Comparison of ENCODE assay signal across 12 mouse cellular contexts in genomic region chr7:142459299-142459691, GRCm38 (mm10). TPM values are rescaled to one million over a fixed set of nuclear protein-coding genes. Genes with fewer than 3 reads are reported as not detected.
A peak's percentile ranks its signal among the peaks of the same experiment; 100 is the strongest.
DNase-seq lines count a peak whose midpoint lies in the region; ATAC-seq and TF ChIP-seq lines count a peak whose summit lies in the region.
"Had no signal": no experiment of that assay in that cellular context is flagged by ENCODE, and none has a peak within 500 bp of the region (broad histone marks: within the 10 kb centered on the region; RNA-seq: fewer than 3 reads in every experiment).

No protein-coding gene starts in this region.

- no peak overlapping the region for H3K9ac ChIP-seq in lung, embryonic 14.5 days
- H3K9ac ChIP-seq in heart, embryonic 11.5 days (ENCODE audit: low read depth, low read length): no peak overlapping the region; the same call in 1 of the 2 replicates
- H3K9ac ChIP-seq in limb, embryonic 13.5 days: no peak overlapping the region
- H3K9ac ChIP-seq: neural tube, embryonic 13.5 days had no signal

- H3K27me3 ChIP-seq in cerebellum, adult 2 months (ENCODE audit: control insufficient read depth, insufficient read depth, low read length): no peaks in the 10 kb centered on the region
- no peaks in the 10 kb centered on the region for H3K27me3 ChIP-seq in lung, embryonic 14.5 days (ENCODE audit: insufficient read depth, low read length)
- no peaks in the 10 kb centered on the region for H3K27me3 ChIP-seq in heart, embryonic 11.5 days (ENCODE audit: control insufficient read depth, insufficient read depth, low read length)
- no peaks in the 10 kb centered on the region for H3K27me3 ChIP-seq in limb, embryonic 13.5 days
- H3K27me3 ChIP-seq: neural tube, embryonic 13.5 days had no signal

- TF ChIP-seq POLR2A in cerebellum, adult 2 months (IDR thresholded peaks at IDR 0.05; ENCODE audit: borderline replicate concordance, insufficient read depth, low read length): no peak

- H3K4me2 ChIP-seq in lung, embryonic 14.5 days: no peak overlapping the region
- H3K4me2 ChIP-seq in heart, embryonic 11.5 days: no peak overlapping the region
- H3K4me2 ChIP-seq in limb, embryonic 13.5 days (replicated peaks): no peak overlapping the region
- H3K4me2 ChIP-seq: neural tube, embryonic 13.5 days had no signal

- H3K4me3 ChIP-seq in cerebellum, adult 2 months (replicated peaks; ENCODE audit: insufficient read depth, low read depth, low read length): no peak overlapping the region
- H3K4me3 ChIP-seq in lung, embryonic 14.5 days (ENCODE audit: low read depth, low read length): no peak overlapping the region
- H3K4me3 ChIP-seq in heart, embryonic 11.5 days (ENCODE audit: low read depth, low read length): no peak overlapping the region
- H3K4me3 ChIP-seq in limb, embryonic 13.5 days: no peak overlapping the region
- H3K4me3 ChIP-seq: midbrain, embryonic 10.5 days; neural tube, embryonic 13.5 days had no signal

- H3K9me3 ChIP-seq in lung, embryonic 14.5 days (ENCODE audit: low read depth, low read length): no peaks in the 10 kb centered on the region
- H3K9me3 ChIP-seq in heart, embryonic 11.5 days (replicated peaks; ENCODE audit: control insufficient read depth, low read length): no peaks in the 10 kb centered on the region
- no peaks in the 10 kb centered on the region for H3K9me3 ChIP-seq in limb, embryonic 13.5 days
- H3K9me3 ChIP-seq: midbrain, embryonic 10.5 days; neural tube, embryonic 13.5 days had no signal

- peak; percentile 13 for DNase-seq in cerebellum, adult 11-12 months
- DNase-seq in cerebellum, adult 2 months: no peak
- DNase-seq in lung, embryonic 14.5 days: no peak
- no peak for DNase-seq in lung, postnatal 10 days
- no peak for DNase-seq in embryo, embryonic 11 days
- DNase-seq: adrenal gland, postnatal 10 days had no signal

- peaks cover 23% of the 10 kb centered on the region for H3K4me1 ChIP-seq in cerebellum, adult 2 months (ENCODE audit: control insufficient read depth, insufficient read depth, low read length)
- H3K4me1 ChIP-seq in lung, embryonic 14.5 days (ENCODE audit: insufficient read depth): peaks cover 35% of the 10 kb centered on the region
- H3K4me1 ChIP-seq in heart, embryonic 11.5 days (ENCODE audit: control insufficient read depth, insufficient read depth, low read length): peaks cover 72% of the 10 kb centered on the region
- peaks cover 54% of the 10 kb centered on the region for H3K4me1 ChIP-seq in limb, embryonic 13.5 days

- no peak for TF ChIP-seq CTCF in cerebellum, adult 2 months (IDR thresholded peaks at IDR 0.05; ENCODE audit: borderline replicate concordance, insufficient read depth, low read depth, low read length)
- TF ChIP-seq CTCF in lung, embryonic 14.5 days (IDR thresholded peaks at IDR 0.05; ENCODE audit: low read depth): no peak

- 99% methylated on average over 2 of the region's 2 CpGs for WGBS in cerebellum, adult 2 months
- 43% methylated on average over 2 of the region's 2 CpGs for WGBS in lung, embryonic 14.5 days
- 13% methylated on average over 2 of the region's 2 CpGs for WGBS in heart, embryonic 11.5 days (ENCODE audit: insufficient replicate concordance)
- 82% methylated on average over 2 of the region's 2 CpGs for WGBS in limb, embryonic 13.5 days

- ATAC-seq in lung, embryonic 14.5 days (ENCODE audit: insufficient read depth): no peak
- ATAC-seq in heart, embryonic 11.5 days (replicated peaks; ENCODE audit: insufficient number of reproducible peaks, low FRiP score, low TSS enrichment): peak; percentile 64
- ATAC-seq in limb, embryonic 13.5 days (ENCODE audit: low FRiP score, low read depth): no peak
- no peak for ATAC-seq in erythroblast, adult 5-6 weeks (replicated peaks; ENCODE audit: low FRiP score, poor library complexity, severe bottlenecking)

- no peak overlapping the region for H3K27ac ChIP-seq in cerebellum, adult 2 months (ENCODE audit: insufficient read depth, low read length)
- H3K27ac ChIP-seq in lung, embryonic 14.5 days (ENCODE audit: low read depth): peak overlapping the region; percentile 98
- H3K27ac ChIP-seq in heart, embryonic 11.5 days (ENCODE audit: low read depth, low read length): peak overlapping the region; percentile 98
- peak overlapping the region; percentile 94 for H3K27ac ChIP-seq in limb, embryonic 13.5 days
- H3K27ac ChIP-seq: neural tube, embryonic 13.5 days had no signal

- no peaks in the 10 kb centered on the region for H3K36me3 ChIP-seq in lung, embryonic 14.5 days (ENCODE audit: insufficient read depth)
- H3K36me3 ChIP-seq in heart, embryonic 11.5 days (ENCODE audit: control insufficient read depth, insufficient read depth, low read length): no peaks in the 10 kb centered on the region
- no peaks in the 10 kb centered on the region for H3K36me3 ChIP-seq in limb, embryonic 13.5 days
- H3K36me3 ChIP-seq: midbrain, embryonic 10.5 days; neural tube, embryonic 13.5 days had no signal

RNA-seq across cellular contexts. Expression of gene Lsp1, which starts 1.3 kb away (rescaled TPM):
- polyA plus RNA-seq in cerebellum, adult 2 months (2012; rRNA removed): 4.2 and 5.9 TPM in 2 replicates
- polyA plus RNA-seq in lung, embryonic 14.5 days (2014; fragmentation: Nextera tagmentation; extraction: Ambion mirVana): 98.0 and 99.6 TPM in 2 replicates
- polyA plus RNA-seq in heart, embryonic 11.5 days (2014; fragmentation: Nextera tagmentation; extraction: Ambion mirVana): 31.4 and 32.1 TPM in 2 replicates
- 46.3 and 49.8 TPM in 2 replicates for polyA plus RNA-seq in limb, embryonic 13.5 days (2015; fragmentation: Nextera tagmentation; extraction: Ambion mirVana)
- 119 and 155 TPM in 2 replicates for total RNA-seq in erythroblast, adult 5-6 weeks (2015; ENCODE audit: low replicate concordance)
- total RNA-seq in erythroblast, adult 5-6 weeks (2017; ENCODE audit: low replicate concordance): 98.7 and 120 TPM in 2 replicates

RNA-seq across cellular contexts. Expression of gene Tnni2, which starts 17.7 kb away (rescaled TPM):
- 0.52 TPM in 1 of 2 replicates, not detected in the other for polyA plus RNA-seq in cerebellum, adult 2 months (2012; rRNA removed)
- polyA plus RNA-seq in lung, embryonic 14.5 days (2014; fragmentation: Nextera tagmentation; extraction: Ambion mirVana): 0.86 and 1.6 TPM in 2 replicates
- polyA plus RNA-seq in heart, embryonic 11.5 days (2014; fragmentation: Nextera tagmentation; extraction: Ambion mirVana): 46.1 and 51.6 TPM in 2 replicates
- polyA plus RNA-seq in limb, embryonic 13.5 days (2015; fragmentation: Nextera tagmentation; extraction: Ambion mirVana): 45.2 and 47.5 TPM in 2 replicates
- total RNA-seq in erythroblast, adult 5-6 weeks (2015; ENCODE audit: low replicate concordance): 19.6 TPM in 1 of 2 replicates, not detected in the other
- 2.0 and 6.4 TPM in 2 replicates for total RNA-seq in erythroblast, adult 5-6 weeks (2017; ENCODE audit: low replicate concordance)

RNA-seq across cellular contexts. Expression of gene Syt8, which starts 24.6 kb away (rescaled TPM):
- not detected in 2 replicates for polyA plus RNA-seq in cerebellum, adult 2 months (2012; rRNA removed)
- not detected in 2 replicates for polyA plus RNA-seq in lung, embryonic 14.5 days (2014; fragmentation: Nextera tagmentation; extraction: Ambion mirVana)
- polyA plus RNA-seq in heart, embryonic 11.5 days (2014; fragmentation: Nextera tagmentation; extraction: Ambion mirVana): 0.26 and 0.31 TPM in 2 replicates
- 1.2 and 1.4 TPM in 2 replicates for polyA plus RNA-seq in limb, embryonic 13.5 days (2015; fragmentation: Nextera tagmentation; extraction: Ambion mirVana)
- total RNA-seq in erythroblast, adult 5-6 weeks (2015; ENCODE audit: low replicate concordance): not detected in 2 replicates
- total RNA-seq in erythroblast, adult 5-6 weeks (2017; ENCODE audit: low replicate concordance): not detected in 2 replicates
- total RNA-seq: adrenal gland, postnatal 10 days; left cerebral cortex, postnatal 10 days had no signal
- polyA plus RNA-seq: midbrain, embryonic 10.5 days; neural tube, embryonic 13.5 days had no signal

RNA-seq across cellular contexts. Expression of gene Tnnt3, which starts 39.3 kb away (rescaled TPM):
- polyA plus RNA-seq in cerebellum, adult 2 months (2012; rRNA removed): 0.39 and 0.65 TPM in 2 replicates
- polyA plus RNA-seq in lung, embryonic 14.5 days (2014; fragmentation: Nextera tagmentation; extraction: Ambion mirVana): 1.5 and 2.5 TPM in 2 replicates
- 16.0 and 16.3 TPM in 2 replicates for polyA plus RNA-seq in heart, embryonic 11.5 days (2014; fragmentation: Nextera tagmentation; extraction: Ambion mirVana)
- 60.9 and 62.3 TPM in 2 replicates for polyA plus RNA-seq in limb, embryonic 13.5 days (2015; fragmentation: Nextera tagmentation; extraction: Ambion mirVana)
- not detected in 2 replicates for total RNA-seq in erythroblast, adult 5-6 weeks (2015; ENCODE audit: low replicate concordance)
- total RNA-seq in erythroblast, adult 5-6 weeks (2017; ENCODE audit: low replicate concordance): 2.0 TPM in 1 of 2 replicates, not detected in the other
- total RNA-seq: left cerebral cortex, postnatal 10 days had no signal

Comparison
In these comparisons a context has a peak if more than half of its experiments do, and no peak if none do; other contexts are left out.
1. RNA of gene Tnni2, which starts 17.7 kb away (polyA plus RNA-seq): 46.1 to 51.6 TPM in heart, embryonic 11.5 days and 45.2 to 47.5 TPM in limb, embryonic 13.5 days; 0.86 to 1.6 TPM in lung, embryonic 14.5 days and 0.52 TPM in cerebellum, adult 2 months; every median in the first group is over 10 times any median in the second.